Mouse (Mus musculus) MEL (cell line): ENCODE measurements at regions not wholly inside any gene's neighbourhood (a gene's known extent, or its start where the extent isn't known, plus 50 kb on each side); places are given as distances from the start of the nearest gene placed in this dataset.

Experiments used
- DNase-seq: peaks from one replicate; pipeline ENCODE4 v3.0.0; 2011; ENCODE audit warnings: low read depth, low spot score
- H3K27ac ChIP-seq: 2 replicates; pipeline ENCODE4 v1.5.1; 2012; ENCODE audit warnings: low read depth, mild to moderate bottlenecking, control low read depth, low read length, moderate library complexity; ENCODE audit not compliant: control insufficient read depth
- H3K27me3 ChIP-seq, 2 experiments: fragments of 150-350 bp in 1 of 2; sonication (generic) in 1 of 2; 2 replicates each; pipeline ENCODE4 v1.6.1; 2012; ENCODE audit warnings: low read length in 2 of 2, mild to moderate bottlenecking in 2 of 2, improper control_type of control experiment in 1 of 2, moderate library complexity in 1 of 2; ENCODE audit not compliant: insufficient read depth in 2 of 2, control insufficient read depth in 1 of 2
- H3K36me3 ChIP-seq, 2 experiments: 2 replicates each; pipeline ENCODE4 v1.6.1; 2012 to 2014; ENCODE audit warnings: low read length in 2 of 2, improper control_type of control experiment in 1 of 2, inconsistent platforms in 1 of 2, mild to moderate bottlenecking in 1 of 2; ENCODE audit not compliant: insufficient read depth in 2 of 2, control insufficient read depth in 1 of 2
- H3K4me1 ChIP-seq, 2 experiments: fragments of 150-350 bp in 1 of 2; sonication (generic) in 1 of 2; 2 replicates each; pipeline ENCODE4 v1.6.1; 2012; ENCODE audit warnings: low read length in 2 of 2, improper control_type of control experiment in 1 of 2, mild to moderate bottlenecking in 1 of 2; ENCODE audit not compliant: insufficient read depth in 2 of 2, control insufficient read depth in 1 of 2
- H3K4me3 ChIP-seq, 2 experiments: fragments of 150-350 bp in 1 of 2; sonication (generic) in 1 of 2; 2 replicates each; pipeline ENCODE4 v1.5.1; 2012; ENCODE audit warnings: low read depth in 2 of 2, low read length in 2 of 2, mild to moderate bottlenecking in 2 of 2, moderate library complexity in 2 of 2, control low read depth in 1 of 2, improper control_type of control experiment in 1 of 2; ENCODE audit not compliant: control insufficient read depth in 1 of 2, insufficient read depth in 1 of 2
- H3K79me2 ChIP-seq: 2 replicates; pipeline ENCODE4 v1.6.1; 2012; ENCODE audit warnings: mild to moderate bottlenecking, low read length, moderate library complexity; ENCODE audit not compliant: control insufficient read depth, poor library complexity, insufficient read depth
- H3K9ac ChIP-seq: 2 replicates; pipeline ENCODE4 v1.6.1; 2012; ENCODE audit warnings: low read depth, mild to moderate bottlenecking, control low read depth, low read length, moderate library complexity; ENCODE audit not compliant: control insufficient read depth, poor library complexity, severe bottlenecking
- H3K9me3 ChIP-seq: fragments of 150-350 bp; sonication (generic); replicated peaks from 2 replicates; pipeline ENCODE4 v1.6.1; 2012; ENCODE audit warnings: mild to moderate bottlenecking, low read length, improper control_type of control experiment, moderate library complexity; ENCODE audit not compliant: insufficient read depth
- BHLHE40 ChIP-seq: IDR thresholded peaks from 2 replicates; pipeline ENCODE4 v1.6.1; 2012; ENCODE audit warnings: low read depth, mild to moderate bottlenecking, inconsistent platforms, low read length, improper control_type of control experiment, borderline replicate concordance
- CHD1 ChIP-seq: IDR thresholded peaks from 2 replicates; pipeline ENCODE4 v1.6.1; 2012; ENCODE audit warnings: low read depth, mild to moderate bottlenecking, inconsistent platforms, low read length, improper control_type of control experiment
- CHD2 ChIP-seq: IDR thresholded peaks from 2 replicates; pipeline ENCODE4 v1.6.1; 2011; ENCODE audit warnings: low read length, improper control_type of control experiment
- E2F4 ChIP-seq: IDR thresholded peaks from 2 replicates; pipeline ENCODE4 v1.6.1; 2011; ENCODE audit warnings: low read depth, low read length, improper control_type of control experiment, borderline replicate concordance
- EP300 ChIP-seq, 2 experiments: IDR thresholded peaks; 2 replicates each; pipeline ENCODE4 v1.6.1; 2011; ENCODE audit warnings: improper control_type of control experiment in 2 of 2, low read length in 2 of 2, low read depth in 1 of 2, mild to moderate bottlenecking in 1 of 2
- ETS1 ChIP-seq: IDR thresholded peaks from 2 replicates; pipeline ENCODE4 v1.6.1; 2012; ENCODE audit warnings: low read depth, mild to moderate bottlenecking, inconsistent platforms, low read length, improper control_type of control experiment, moderate library complexity
- GATA1 ChIP-seq: IDR thresholded peaks from 2 replicates; pipeline ENCODE4 v1.6.1; 2011; ENCODE audit warnings: low read depth, low read length, improper control_type of control experiment
- HCFC1 ChIP-seq: IDR thresholded peaks from 2 replicates; pipeline ENCODE4 v1.6.1; 2012; ENCODE audit warnings: low read depth, mild to moderate bottlenecking, inconsistent platforms, low read length, improper control_type of control experiment, moderate library complexity
- KAT2A ChIP-seq: conservative IDR thresholded peaks from 2 replicates; pipeline ENCODE4 v1.6.1; 2012; ENCODE audit warnings: low read depth, low read length, improper control_type of control experiment, inconsistent platforms
- MAFK ChIP-seq: IDR thresholded peaks from 2 replicates; pipeline ENCODE4 v1.6.1; 2011; ENCODE audit warnings: low read depth, mild to moderate bottlenecking, low read length, improper control_type of control experiment, borderline replicate concordance
- MAZ ChIP-seq: IDR thresholded peaks from 2 replicates; pipeline ENCODE4 v1.6.1; 2012; ENCODE audit warnings: low read depth, mild to moderate bottlenecking, inconsistent platforms, low read length, improper control_type of control experiment
- MEF2A ChIP-seq: IDR thresholded peaks from 2 replicates; pipeline ENCODE4 v1.6.1; 2014; ENCODE audit warnings: low read depth, mild to moderate bottlenecking, inconsistent platforms, low read length, improper control_type of control experiment; ENCODE audit not compliant: poor library complexity, insufficient replicate concordance, severe bottlenecking; ENCODE audit errors: extremely low read depth
- MYC ChIP-seq: IDR thresholded peaks from 2 replicates; pipeline ENCODE4 v1.6.1; 2011; ENCODE audit warnings: low read depth, mild to moderate bottlenecking, low read length, improper control_type of control experiment, moderate library complexity
- NELFE ChIP-seq: IDR thresholded peaks from 2 replicates; pipeline ENCODE4 v1.6.1; 2011; ENCODE audit warnings: low read depth, low read length, improper control_type of control experiment
- NRF1 ChIP-seq: IDR thresholded peaks from 2 replicates; pipeline ENCODE4 v1.6.1; 2014; ENCODE audit warnings: low read depth, mild to moderate bottlenecking, inconsistent platforms, low read length, improper control_type of control experiment, moderate library complexity; ENCODE audit not compliant: poor library complexity, insufficient read depth, severe bottlenecking
- POLR2A ChIP-seq, 2 experiments: IDR thresholded peaks; 2 replicates each; pipeline ENCODE4 v1.6.1; 2011 to 2012; ENCODE audit warnings: low read length in 2 of 2, mild to moderate bottlenecking in 2 of 2, control low read depth in 1 of 2, improper control_type of control experiment in 1 of 2, low read depth in 1 of 2, moderate library complexity in 1 of 2; ENCODE audit not compliant: control insufficient read depth in 1 of 2, insufficient read depth in 1 of 2, poor library complexity in 1 of 2
- POLR2AphosphoS2 ChIP-seq: IDR thresholded peaks from 2 replicates; pipeline ENCODE4 v1.6.1; 2011; ENCODE audit warnings: low read length, improper control_type of control experiment
- POLR2AphosphoS5 ChIP-seq: IDR thresholded peaks from 2 replicates; pipeline ENCODE4 v1.6.1; 2012; ENCODE audit warnings: low read depth, borderline replicate concordance, mild to moderate bottlenecking, inconsistent platforms, low read length, moderate library complexity, mixed read lengths
- RCOR1 ChIP-seq: IDR thresholded peaks from 2 replicates; pipeline ENCODE4 v1.6.1; 2012; ENCODE audit warnings: low read depth, mild to moderate bottlenecking, inconsistent platforms, low read length, improper control_type of control experiment
- TBP ChIP-seq: IDR thresholded peaks from 2 replicates; pipeline ENCODE4 v1.8.0; 2011; ENCODE audit warnings: low read depth, low read length, improper control_type of control experiment
- TCF12 ChIP-seq: IDR thresholded peaks from 2 replicates; pipeline ENCODE4 v1.6.1; 2014; ENCODE audit warnings: low read depth, mild to moderate bottlenecking, inconsistent platforms, low read length, improper control_type of control experiment, moderate library complexity
- UBTF ChIP-seq: IDR thresholded peaks from 2 replicates; pipeline ENCODE4 v1.6.1; 2012; ENCODE audit warnings: low read depth, mild to moderate bottlenecking, inconsistent platforms, low read length, improper control_type of control experiment, moderate library complexity, borderline replicate concordance; ENCODE audit not compliant: insufficient read depth
- USF2 ChIP-seq, 2 experiments: IDR thresholded peaks; 2 replicates each; pipeline ENCODE4 v1.6.1; 2011 to 2012; ENCODE audit warnings: improper control_type of control experiment in 2 of 2, low read length in 2 of 2, borderline replicate concordance in 1 of 2, inconsistent platforms in 1 of 2, low read depth in 1 of 2, mild to moderate bottlenecking in 1 of 2; ENCODE audit not compliant: insufficient read depth in 1 of 2
- ZC3H11A ChIP-seq: IDR thresholded peaks from 2 replicates; pipeline ENCODE4 v1.6.1; 2012; ENCODE audit warnings: low read depth, mild to moderate bottlenecking, inconsistent platforms, low read length, improper control_type of control experiment
- ZKSCAN1 ChIP-seq: IDR thresholded peaks from 2 replicates; pipeline ENCODE4 v1.6.1; 2012; ENCODE audit warnings: low read depth, mild to moderate bottlenecking, inconsistent platforms, low read length, improper control_type of control experiment, moderate library complexity
- ZMIZ1 ChIP-seq: IDR thresholded peaks from 2 replicates; pipeline ENCODE4 v1.6.1; 2012; ENCODE audit warnings: low read depth, mild to moderate bottlenecking, inconsistent platforms, low read length, improper control_type of control experiment, moderate library complexity
- ZNF384 ChIP-seq: IDR thresholded peaks from 2 replicates; pipeline ENCODE4 v1.6.1; 2012; ENCODE audit warnings: low read depth, mild to moderate bottlenecking, inconsistent platforms, low read length, improper control_type of control experiment

DNA sequence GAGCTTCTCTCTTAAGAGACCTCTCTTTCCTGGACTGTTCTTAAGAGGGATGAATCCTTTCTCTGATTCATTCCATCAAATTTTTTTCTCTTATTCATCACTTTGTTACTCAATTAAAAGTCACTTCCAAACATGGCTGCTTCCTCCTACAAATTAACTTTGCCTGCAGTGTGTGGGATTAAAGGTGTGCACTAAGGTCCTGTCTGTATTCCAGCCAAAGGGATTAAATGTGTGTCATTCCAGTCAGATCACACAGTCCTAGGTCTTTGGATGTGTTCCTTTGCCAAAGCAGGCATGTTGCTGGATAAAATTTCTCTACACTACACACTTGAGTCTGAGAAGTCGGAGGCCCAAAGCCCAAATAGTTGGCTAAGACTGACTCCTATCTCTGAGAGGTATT, 204.0 kb downstream of the Nfkbiz start (continued):
- no peak for TF ChIP-seq MEF2A

DNA sequence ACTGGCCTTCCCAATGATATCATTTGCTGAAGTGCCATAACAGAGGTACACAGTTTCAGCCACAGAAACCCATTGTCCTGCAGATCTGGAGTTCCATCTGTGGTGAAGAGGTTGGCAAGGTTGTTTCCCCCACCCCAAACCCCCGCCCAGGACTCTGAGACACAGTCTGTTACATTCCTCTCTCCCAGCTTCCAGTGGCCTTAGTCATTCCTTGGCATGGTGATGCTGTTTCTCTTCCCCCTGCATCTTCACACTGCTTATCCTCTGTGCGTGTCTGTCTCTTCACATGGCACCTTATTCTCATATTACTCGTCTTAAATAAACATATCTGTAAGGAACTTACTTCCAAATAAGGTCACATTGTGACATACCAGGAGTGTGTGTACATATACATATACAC, 206.5 kb downstream of the Nfkbiz start:
- H3K27me3 ChIP-seq, result peaks cover 0 to 1% of the 10 kb centered on the region in 2 experiments; a peak in 2 of 4 replicates
- no peaks in the 10 kb centered on the region for H3K4me1 ChIP-seq
- H3K4me3 ChIP-seq, result no peak overlapping the region
- TF ChIP-seq ZKSCAN1 (no peak), MAFK (no peak), HCFC1 (no peak), ZNF384 (no peak), POLR2AphosphoS2 (no peak), POLR2AphosphoS5 (no peak), CHD2 (no peak), USF2 (IDR thresholded peaks at IDR 0.05; ENCODE audit: borderline replicate concordance in 1 of 2, insufficient read depth in 1 of 2, low read depth in 1 of 2, low read length in 2 of 2) (no peak), CHD1 (no peak), BHLHE40 (no peak), ZMIZ1 (no peak), RCOR1 (no peak), NELFE (no peak)
- TF ChIP-seq, all 39 proteins: peak for 0
- DNase-seq, result no peak
- Histone ChIP-seq H3K9ac (no peak overlapping the region), H3K79me2 (no peaks in the 10 kb centered on the region), H3K9me3 (no peaks in the 10 kb centered on the region), H3K27ac (no peak overlapping the region), H3K36me3 (no peaks in the 10 kb centered on the region)

DNA sequence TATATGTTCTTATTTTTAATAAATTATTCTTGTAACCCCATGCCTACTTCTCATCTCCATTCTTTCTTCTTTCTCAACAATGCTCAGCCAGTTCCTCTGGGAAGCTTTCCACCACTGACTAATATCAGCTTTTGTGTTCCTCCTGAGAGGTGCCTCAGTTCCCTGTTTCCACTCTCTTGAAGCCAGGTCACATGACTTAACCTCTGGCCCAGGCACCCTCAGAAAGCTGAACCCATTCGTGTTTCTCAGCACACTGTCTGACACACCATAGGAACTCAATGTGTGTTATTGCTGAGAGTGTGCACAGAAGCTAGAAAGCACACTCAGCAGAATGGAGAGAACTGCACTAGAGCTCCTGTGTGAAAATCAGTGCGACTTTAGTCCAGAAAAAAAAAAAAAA, 207.1 kb downstream of the Nfkbiz start:
- H3K27me3 ChIP-seq, result peaks cover 0 to 1% of the 10 kb centered on the region in 2 experiments; a peak in 2 of 4 replicates
- no peak overlapping the region for H3K9ac ChIP-seq
- H3K9me3 ChIP-seq, result no peaks in the 10 kb centered on the region
- H3K4me1 ChIP-seq, result no peaks in the 10 kb centered on the region
- TF ChIP-seq KAT2A (no peak), POLR2AphosphoS5 (no peak), ZNF384 (no peak), GATA1 (no peak), TCF12 (no peak), E2F4 (no peak), POLR2A (IDR thresholded peaks at IDR 0.05; ENCODE audit: control insufficient read depth in 1 of 2, insufficient read depth in 1 of 2, low read depth in 1 of 2, low read length in 2 of 2, poor library complexity in 1 of 2) (no peak), ZKSCAN1 (no peak), BHLHE40 (no peak), EP300 (IDR thresholded peaks at IDR 0.05; ENCODE audit: low read depth in 1 of 2, low read length in 2 of 2) (no peak), ETS1 (no peak), MAZ (no peak), TBP (no peak), UBTF (no peak), MYC (no peak), CHD1 (no peak), ZC3H11A (no peak), NRF1 (no peak)
- no peaks in the 10 kb centered on the region for H3K79me2 ChIP-seq
- H3K27ac ChIP-seq, result no peak overlapping the region
- DNase-seq, result no peak
- H3K4me3 ChIP-seq, result no peak overlapping the region
- H3K36me3 ChIP-seq, result no peaks in the 10 kb centered on the region
